Mouse (Mus musculus): ENCODE data around the gene Wt1. TPM values are rescaled to one million over a fixed set of nuclear protein-coding genes. Genes with fewer than 3 reads are reported as not detected.

The Wt1 gene
- polyA plus RNA-seq, 1 experiment from 2014 or later, result 1.1 TPM

DNA sequence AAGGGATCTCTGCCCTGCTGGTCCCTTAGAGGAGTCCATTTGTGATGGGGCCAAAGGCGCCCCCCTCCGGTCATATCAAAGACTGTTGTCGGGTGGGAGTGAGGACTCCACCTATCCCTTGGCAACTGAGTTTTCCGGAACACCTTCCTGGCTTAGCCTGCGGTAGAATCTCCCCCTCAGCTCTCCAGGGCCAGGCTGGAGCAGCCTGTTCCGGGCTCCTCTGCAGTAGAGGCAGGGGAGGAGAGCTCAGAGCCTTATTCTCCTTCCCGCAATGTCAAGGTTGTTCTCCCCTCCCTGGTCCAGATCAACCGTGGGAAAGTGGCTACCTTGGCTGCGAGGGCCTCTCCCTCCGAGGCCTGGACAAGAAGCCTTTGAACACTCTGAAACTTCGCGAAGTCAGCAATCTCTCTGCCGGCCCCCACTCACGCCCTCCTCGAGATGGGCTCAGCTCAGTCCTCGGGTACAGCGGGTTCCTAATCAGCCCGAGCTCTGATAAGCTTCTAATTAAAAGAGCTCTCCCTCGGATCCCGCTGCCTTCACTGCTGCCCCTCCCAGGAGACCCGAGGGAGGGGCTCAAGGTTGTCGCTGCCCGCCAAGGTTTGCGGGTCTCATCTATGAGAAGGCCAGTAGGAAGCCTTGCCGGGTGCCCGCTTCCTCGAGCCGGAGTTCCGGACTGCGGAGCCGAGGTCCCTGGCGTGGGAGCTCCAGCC lies 4.2 kb downstream of the Wt1 start:
- no peaks in the 10 kb centered on the region for H3K4me1 ChIP-seq (ENCODE audit: control insufficient read depth, low read depth, low read length)
- H3K4me2 ChIP-seq (ENCODE audit: low read depth, low read length), result no peak overlapping the region
- H3K9me3 ChIP-seq (replicated peaks; ENCODE audit: control insufficient read depth, low read length), result no peaks in the 10 kb centered on the region
- no peak overlapping the region for H3K9ac ChIP-seq (ENCODE audit: low read depth, low read length)
- WGBS (ENCODE audit: insufficient replicate concordance), result 2% methylated on average over 32 of the region's 32 CpGs
- H3K27ac ChIP-seq (ENCODE audit: low read length), result no peak overlapping the region
- H3K36me3 ChIP-seq (ENCODE audit: control insufficient read depth, insufficient read depth), result no peaks in the 10 kb centered on the region
- peaks cover 98% of the 10 kb centered on the region for H3K27me3 ChIP-seq (ENCODE audit: control insufficient read depth, insufficient read depth, low read depth, low read length)
- no peak overlapping the region for H3K4me3 ChIP-seq (ENCODE audit: low read depth, low read length)
- ATAC-seq (ENCODE audit: low read depth), result no peak

DNA sequence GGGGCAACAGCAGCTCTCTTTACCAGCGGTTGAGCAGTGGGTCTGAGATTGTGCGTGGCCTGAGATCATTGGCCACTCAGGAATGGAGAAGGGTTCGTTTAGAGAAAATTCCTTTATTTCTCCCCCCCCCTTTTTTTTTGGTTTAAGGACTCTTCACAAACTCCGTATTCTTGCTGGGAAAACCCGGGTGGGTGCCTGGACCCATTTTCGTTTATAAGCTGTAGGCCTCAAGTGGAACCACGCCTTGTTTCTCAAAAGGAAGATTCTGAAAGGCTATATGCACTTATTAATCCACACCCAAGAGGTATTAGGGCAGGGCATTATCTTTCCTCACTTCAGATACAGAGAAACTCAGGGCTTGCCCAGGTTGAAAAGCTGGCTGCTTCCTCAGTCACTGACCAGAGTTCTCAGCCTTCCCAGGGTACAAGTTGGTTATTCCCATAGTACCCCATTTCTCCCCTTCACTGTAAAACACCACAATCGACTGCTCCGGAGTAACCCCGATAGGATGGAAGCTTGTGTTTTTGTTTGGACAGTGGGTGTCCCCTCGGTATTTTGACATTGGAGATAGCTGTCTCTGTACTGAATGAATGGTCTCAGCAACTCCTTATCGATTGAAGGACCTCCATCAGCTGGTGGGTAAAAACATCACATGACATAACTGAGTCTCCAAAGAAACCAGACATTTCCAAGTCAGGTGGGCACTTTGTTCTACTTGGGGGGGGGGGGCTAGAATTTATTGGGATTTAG lies 4.9 kb downstream of the Wt1 start:
- Histone ChIP-seq H3K27me3 (ENCODE audit: control insufficient read depth, insufficient read depth, low read depth, low read length) (peaks cover 94% of the 10 kb centered on the region), H3K9ac (ENCODE audit: low read depth, low read length) (no peak overlapping the region), H3K36me3 (ENCODE audit: control insufficient read depth, insufficient read depth) (no peaks in the 10 kb centered on the region), H3K4me2 (ENCODE audit: low read depth, low read length) (no peak overlapping the region), H3K9me3 (replicated peaks; ENCODE audit: control insufficient read depth, low read length) (no peaks in the 10 kb centered on the region), H3K4me1 (ENCODE audit: control insufficient read depth, low read depth, low read length) (no peaks in the 10 kb centered on the region), H3K4me3 (ENCODE audit: low read depth, low read length) (no peak overlapping the region), H3K27ac (ENCODE audit: low read length) (no peak overlapping the region)
- WGBS (ENCODE audit: insufficient replicate concordance), result 5% methylated on average over 12 of the region's 12 CpGs
- ATAC-seq (ENCODE audit: low read depth), result no peak

DNA sequence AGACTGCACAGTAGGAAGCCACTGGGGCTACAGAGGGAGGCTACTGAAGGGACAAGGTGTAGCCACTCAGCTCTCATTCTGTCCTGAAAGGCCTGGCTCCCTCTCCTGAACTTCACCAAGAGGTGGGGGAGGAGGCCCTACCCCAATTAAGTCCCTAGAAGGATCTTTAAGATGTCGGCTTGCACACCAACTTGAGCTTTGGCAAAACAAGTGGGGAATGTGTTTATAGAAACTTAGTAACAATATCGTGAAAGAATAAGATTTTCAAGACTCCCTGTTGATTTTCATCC lies 5.4 kb downstream of the Wt1 start:
- Histone ChIP-seq H3K36me3 (ENCODE audit: control insufficient read depth, insufficient read depth) (no peaks in the 10 kb centered on the region), H3K4me1 (ENCODE audit: control insufficient read depth, low read depth, low read length) (no peaks in the 10 kb centered on the region), H3K4me3 (ENCODE audit: low read depth, low read length) (no peak overlapping the region), H3K9ac (ENCODE audit: low read depth, low read length) (no peak overlapping the region), H3K9me3 (replicated peaks; ENCODE audit: control insufficient read depth, low read length) (no peaks in the 10 kb centered on the region), H3K4me2 (ENCODE audit: low read depth, low read length) (no peak overlapping the region), H3K27me3 (ENCODE audit: control insufficient read depth, insufficient read depth, low read depth, low read length) (peaks cover 88% of the 10 kb centered on the region), H3K27ac (ENCODE audit: low read length) (no peak overlapping the region)
- 8% methylated on average over 2 of the region's 2 CpGs for WGBS (ENCODE audit: insufficient replicate concordance)
- ATAC-seq (ENCODE audit: low read depth), result no peak

GRCm38 (mm10) chr2:105132300-105132699 lies 6.0 kb downstream of the Wt1 start:
- 3% methylated on average over 17 of the region's 17 CpGs for WGBS (ENCODE audit: insufficient replicate concordance)
- H3K27me3 ChIP-seq (ENCODE audit: control insufficient read depth, insufficient read depth, low read depth, low read length), result peaks cover 83% of the 10 kb centered on the region
- ATAC-seq (ENCODE audit: low read depth), result no peak

GRCm38 (mm10) chr2:105132933-105133795 lies 6.8 kb downstream of the Wt1 start:
- H3K9ac ChIP-seq (ENCODE audit: low read depth, low read length), result no peak overlapping the region
- ATAC-seq (ENCODE audit: low read depth), result no peak

More at GRCm38 (mm10) chr2:105132300-105132699, 6.0 kb downstream of the Wt1 start:
- no peak overlapping the region for H3K27ac ChIP-seq (ENCODE audit: low read length)
- no peak overlapping the region for H3K9ac ChIP-seq (ENCODE audit: low read depth, low read length)
- H3K4me2 ChIP-seq (ENCODE audit: low read depth, low read length), result no peak overlapping the region
- H3K36me3 ChIP-seq (ENCODE audit: control insufficient read depth, insufficient read depth), result no peaks in the 10 kb centered on the region
- no peaks in the 10 kb centered on the region for H3K4me1 ChIP-seq (ENCODE audit: control insufficient read depth, low read depth, low read length)
- H3K4me3 ChIP-seq (ENCODE audit: low read depth, low read length), result no peak overlapping the region
- no peaks in the 10 kb centered on the region for H3K9me3 ChIP-seq (replicated peaks; ENCODE audit: control insufficient read depth, low read length)

DNA sequence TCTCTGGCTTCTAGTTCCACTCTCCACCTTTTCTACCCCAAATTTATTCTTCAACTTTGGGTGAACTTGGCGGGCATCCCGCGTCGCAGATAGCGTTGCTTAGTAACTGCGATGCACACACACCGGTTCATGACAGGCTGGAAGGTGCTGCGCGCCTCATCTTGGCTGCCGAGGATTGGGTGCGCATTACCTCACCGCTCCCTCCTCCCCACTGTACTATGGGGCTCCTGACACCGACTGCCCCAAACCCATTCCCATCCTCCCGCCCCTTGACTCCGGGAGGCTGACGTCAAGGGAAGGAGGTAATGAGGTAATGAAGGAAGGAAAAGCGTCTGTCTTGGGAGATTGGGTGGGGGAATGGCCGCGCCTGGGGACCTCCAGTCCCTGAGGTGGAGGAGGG lies 8.0 kb downstream of the Wt1 start:
- no peak overlapping the region for H3K4me3 ChIP-seq (ENCODE audit: low read depth, low read length)
- ATAC-seq (ENCODE audit: low read depth), result no peak
- no peak overlapping the region for H3K9ac ChIP-seq (ENCODE audit: low read depth, low read length)
- 3% methylated on average over 19 of the region's 19 CpGs for WGBS (ENCODE audit: insufficient replicate concordance)
- no peaks in the 10 kb centered on the region for H3K9me3 ChIP-seq (replicated peaks; ENCODE audit: control insufficient read depth, low read length)
- H3K36me3 ChIP-seq (ENCODE audit: control insufficient read depth, insufficient read depth), result no peaks in the 10 kb centered on the region
- no peak overlapping the region for H3K27ac ChIP-seq (ENCODE audit: low read length)
- H3K27me3 ChIP-seq (ENCODE audit: control insufficient read depth, insufficient read depth, low read depth, low read length), result peaks cover 63% of the 10 kb centered on the region
- H3K4me2 ChIP-seq (ENCODE audit: low read depth, low read length), result no peak overlapping the region
- no peaks in the 10 kb centered on the region for H3K4me1 ChIP-seq (ENCODE audit: control insufficient read depth, low read depth, low read length)

More at GRCm38 (mm10) chr2:105132933-105133795, 6.8 kb downstream of the Wt1 start:
- H3K27me3 ChIP-seq (ENCODE audit: control insufficient read depth, insufficient read depth, low read depth, low read length), result peaks cover 74% of the 10 kb centered on the region
- no peak overlapping the region for H3K4me3 ChIP-seq (ENCODE audit: low read depth, low read length)
- H3K4me1 ChIP-seq (ENCODE audit: control insufficient read depth, low read depth, low read length), result no peaks in the 10 kb centered on the region
- WGBS (ENCODE audit: insufficient replicate concordance), result 3% methylated on average over 43 of the region's 43 CpGs
- H3K9me3 ChIP-seq (replicated peaks; ENCODE audit: control insufficient read depth, low read length), result no peaks in the 10 kb centered on the region
- H3K36me3 ChIP-seq (ENCODE audit: control insufficient read depth, insufficient read depth), result no peaks in the 10 kb centered on the region
- no peak overlapping the region for H3K27ac ChIP-seq (ENCODE audit: low read length)
- H3K4me2 ChIP-seq (ENCODE audit: low read depth, low read length), result no peak overlapping the region

- WGBS (ENCODE audit: insufficient replicate concordance), result 45% methylated on average over 7 of the region's 7 CpGs
- H3K4me2 ChIP-seq (ENCODE audit: low read depth, low read length), result no peak overlapping the region
- ATAC-seq (ENCODE audit: low read depth), result no peak
- H3K27me3 ChIP-seq (ENCODE audit: control insufficient read depth, insufficient read depth, low read depth, low read length), result peaks cover 12% of the 10 kb centered on the region
- no peak overlapping the region for H3K27ac ChIP-seq (ENCODE audit: low read length)
- no peak overlapping the region for H3K4me3 ChIP-seq (ENCODE audit: low read depth, low read length)
- H3K4me1 ChIP-seq (ENCODE audit: control insufficient read depth, low read depth, low read length), result no peaks in the 10 kb centered on the region
- no peaks in the 10 kb centered on the region for H3K36me3 ChIP-seq (ENCODE audit: control insufficient read depth, insufficient read depth)
- H3K9me3 ChIP-seq (replicated peaks; ENCODE audit: control insufficient read depth, low read length), result no peaks in the 10 kb centered on the region
- no peak overlapping the region for H3K9ac ChIP-seq (ENCODE audit: low read depth, low read length)
Measured at GRCm38 (mm10) chr2:105139471-105139870, 13.1 kb downstream of the Wt1 start.

- Histone ChIP-seq H3K4me1 (ENCODE audit: control insufficient read depth, low read depth, low read length) (no peaks in the 10 kb centered on the region), H3K27ac (ENCODE audit: low read length) (no peak overlapping the region), H3K36me3 (ENCODE audit: control insufficient read depth, insufficient read depth) (no peaks in the 10 kb centered on the region), H3K9ac (ENCODE audit: low read depth, low read length) (no peak overlapping the region), H3K4me3 (ENCODE audit: low read depth, low read length) (no peak overlapping the region), H3K4me2 (ENCODE audit: low read depth, low read length) (no peak overlapping the region), H3K9me3 (replicated peaks; ENCODE audit: control insufficient read depth, low read length) (no peaks in the 10 kb centered on the region), H3K27me3 (ENCODE audit: control insufficient read depth, insufficient read depth, low read depth, low read length) (no peaks in the 10 kb centered on the region; the same call in 1 of the 2 replicates)
- no peak for ATAC-seq (ENCODE audit: low read depth)
- WGBS (ENCODE audit: insufficient replicate concordance), result 44% methylated on average over 7 of the region's 7 CpGs
Measured at GRCm38 (mm10) chr2:105141371-105141770, 15.0 kb downstream of the Wt1 start.
